Mouse (Mus musculus): Measurements from ENCODE around the gene Lrpprc.

The Lrpprc gene

GRCm38 (mm10) chr17:84716252-84716872 is 74.2 kb downstream of the Lrpprc start:
- intact Hi-C loops (cut with DNase I): no loop called here

DNA sequence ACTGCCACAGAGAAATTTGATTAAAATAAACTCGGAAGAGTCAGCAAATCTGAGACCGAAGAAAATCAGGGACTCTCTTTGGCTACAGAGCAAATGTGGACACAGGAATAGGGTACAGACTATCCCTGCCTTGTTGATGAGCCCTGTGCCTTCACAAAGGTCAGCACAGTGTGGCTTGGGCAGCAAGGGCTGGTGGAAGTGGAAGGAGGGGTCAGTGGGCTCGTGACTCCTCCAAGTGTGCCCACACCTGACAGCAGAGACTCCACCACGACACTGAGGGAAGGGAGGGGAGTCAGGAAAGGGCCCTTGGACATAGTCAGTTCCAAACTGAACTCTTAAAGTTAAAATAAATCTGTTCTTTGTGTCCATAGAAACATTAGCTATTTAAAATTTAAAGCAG is 75.7 kb downstream of the Lrpprc start:
- intact Hi-C loops (cut with DNase I): no loop called here

DNA sequence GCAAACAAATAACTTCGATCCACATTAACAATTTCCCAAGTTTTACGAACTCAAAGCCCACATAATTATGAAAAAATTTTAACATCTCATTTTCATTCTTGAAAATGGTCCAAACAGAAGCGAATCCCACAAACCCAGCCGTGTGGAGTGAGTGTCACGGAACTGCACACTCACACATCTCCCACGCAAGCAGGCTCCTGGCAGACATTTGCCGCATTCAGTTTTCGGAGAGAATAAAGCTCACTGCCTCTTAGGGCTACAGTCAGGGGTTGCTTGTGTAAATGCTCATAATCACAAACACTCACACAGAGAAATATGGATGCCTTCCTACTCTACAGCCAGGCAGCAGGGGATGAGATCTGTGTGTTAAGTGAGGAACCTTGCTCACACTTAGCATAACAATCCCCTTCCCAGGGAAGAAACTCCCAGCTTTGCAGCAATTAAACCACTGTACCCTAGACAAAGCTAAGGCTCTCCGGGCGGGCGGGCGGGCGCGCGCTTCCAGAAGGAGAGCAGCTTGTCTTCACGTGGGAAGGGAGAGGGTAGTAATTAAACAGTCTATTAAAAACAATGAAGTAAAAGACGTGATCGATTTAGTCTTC is 76.9 kb downstream of the Lrpprc start:
- intact Hi-C loops (cut with DNase I): no loop called here

DNA sequence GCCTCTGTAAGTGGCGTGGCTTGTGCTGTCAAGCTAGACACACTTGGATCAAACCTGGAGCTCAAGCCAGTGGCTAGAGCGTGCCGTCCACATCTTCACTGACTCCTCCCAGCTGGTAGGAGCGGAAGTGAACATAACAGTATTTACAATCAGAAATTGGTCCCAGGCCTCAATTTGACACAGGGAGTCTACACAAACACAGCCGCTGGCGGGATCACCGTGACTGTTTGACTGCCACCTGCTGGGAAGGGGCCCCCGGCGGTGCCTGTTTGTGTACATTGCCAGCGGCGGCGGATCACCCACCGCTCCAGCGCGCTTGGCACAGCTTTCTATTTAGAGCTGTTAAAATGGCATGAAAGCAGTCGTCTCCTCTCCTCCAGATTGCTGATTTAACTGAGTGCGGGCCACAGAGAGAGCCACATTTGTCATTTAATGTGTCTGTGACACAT is 81.2 kb downstream of the Lrpprc start:
- intact Hi-C loops (cut with DNase I): no loop called here

DNA sequence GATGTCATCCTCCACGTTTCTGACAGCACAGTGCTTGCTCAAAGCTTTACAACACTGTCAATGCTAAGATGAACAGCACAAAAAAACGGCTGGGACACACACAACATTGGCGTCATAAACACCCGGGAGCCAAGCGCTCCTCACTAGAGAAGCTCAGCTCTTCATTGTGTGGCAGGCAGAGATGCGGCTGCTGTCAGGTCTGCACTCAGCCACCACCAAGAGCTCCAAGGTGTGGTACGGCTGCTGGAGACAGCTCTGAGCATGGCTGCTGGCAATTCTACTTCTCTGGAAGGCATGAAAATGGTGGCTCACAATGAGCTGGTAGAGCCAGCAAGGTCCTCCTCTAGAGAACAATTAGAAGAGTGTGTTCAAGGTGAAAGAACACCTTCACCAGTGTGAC is 81.8 kb downstream of the Lrpprc start:
- intact Hi-C loops (cut with DNase I): no loop called here

DNA sequence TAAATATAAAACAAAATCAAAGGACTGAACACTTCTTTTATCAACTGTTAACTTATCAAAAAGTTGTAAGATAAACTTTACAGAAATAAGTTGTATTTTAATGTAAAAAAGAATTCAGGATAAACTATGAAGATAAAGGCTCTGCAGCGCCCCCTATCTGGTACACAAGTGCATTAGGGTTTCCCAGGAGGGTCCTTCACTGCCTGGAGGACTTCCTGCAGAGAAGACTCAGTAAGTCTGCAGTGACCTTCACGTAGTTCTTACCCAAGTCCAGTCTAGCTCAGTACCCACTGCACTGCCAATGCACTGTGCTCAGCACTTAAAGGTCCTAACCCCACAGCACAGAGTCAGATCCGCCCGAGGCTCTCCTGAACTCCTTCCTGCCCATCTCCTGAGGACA is 83.2 kb downstream of the Lrpprc start:
- intact Hi-C loops (cut with DNase I): no loop called here

DNA sequence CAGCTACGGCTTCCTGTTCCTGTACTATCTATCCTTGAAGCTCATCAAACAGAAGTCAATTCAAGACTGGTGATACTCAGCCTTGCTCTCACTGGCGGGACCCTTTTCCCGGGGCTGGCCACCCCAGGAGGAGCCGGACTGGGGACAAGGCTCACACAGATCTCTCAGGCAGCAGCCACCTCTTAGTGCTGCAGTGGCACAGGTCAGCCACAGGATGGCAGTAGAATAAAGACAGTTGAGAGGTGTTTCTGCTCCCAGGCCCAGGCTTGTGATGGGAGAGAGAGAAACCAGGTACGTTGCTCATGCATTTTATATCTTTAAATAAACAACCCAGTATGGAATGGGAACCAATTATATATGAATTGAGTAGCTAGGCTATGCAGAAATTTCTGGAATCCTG is 91.9 kb downstream of the Lrpprc start:
- intact Hi-C loops (cut with DNase I): no loop called here

GRCm38 (mm10) chr17:84696537-84696936 is 94.1 kb downstream of the Lrpprc start:
- intact Hi-C loops (cut with DNase I): no loop called here

GRCm38 (mm10) chr17:84693741-84694140 is 96.8 kb downstream of the Lrpprc start:
- intact Hi-C loops (cut with DNase I): no loop called here

DNA sequence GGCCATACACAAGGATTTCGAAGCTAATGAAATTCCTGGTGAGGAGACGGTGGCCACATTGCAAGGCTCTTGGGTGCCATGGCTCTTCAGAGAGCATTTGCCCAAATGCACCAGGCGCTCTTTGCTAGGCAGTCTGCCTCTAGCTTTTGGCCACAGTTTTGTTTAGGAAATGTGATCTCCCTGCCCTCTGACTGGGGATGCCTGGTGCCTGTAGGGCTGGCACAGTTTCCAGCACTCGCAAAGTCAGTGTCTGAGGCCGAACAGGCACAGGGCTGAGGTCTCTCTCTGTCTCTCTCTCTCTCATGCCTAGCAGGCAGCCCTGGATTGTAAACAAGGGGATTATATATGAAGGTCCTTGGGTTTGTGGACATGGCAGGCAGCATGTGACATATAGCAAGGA is 100.5 kb downstream of the Lrpprc start:
- intact Hi-C loops (cut with DNase I): no loop called here

DNA sequence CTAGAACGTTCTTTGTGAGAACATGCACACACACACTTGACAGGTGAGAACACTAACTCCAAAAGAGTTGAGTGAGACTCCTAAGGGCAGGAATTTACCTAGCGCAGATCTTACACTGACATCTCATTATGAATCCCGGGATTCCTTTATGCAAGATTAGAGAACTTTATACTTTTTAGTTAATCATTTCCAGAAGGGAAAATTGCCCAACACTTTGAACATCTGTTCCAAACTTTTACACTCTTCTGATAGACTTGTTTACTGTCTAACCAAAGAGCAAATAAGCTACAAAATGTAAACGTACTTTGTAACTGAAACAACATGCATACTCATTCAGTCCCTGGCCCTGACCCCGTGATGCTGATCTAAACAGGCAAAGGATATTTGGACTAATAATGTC is 101.3 kb downstream of the Lrpprc start:
- intact Hi-C loops (cut with DNase I): no loop called here

DNA sequence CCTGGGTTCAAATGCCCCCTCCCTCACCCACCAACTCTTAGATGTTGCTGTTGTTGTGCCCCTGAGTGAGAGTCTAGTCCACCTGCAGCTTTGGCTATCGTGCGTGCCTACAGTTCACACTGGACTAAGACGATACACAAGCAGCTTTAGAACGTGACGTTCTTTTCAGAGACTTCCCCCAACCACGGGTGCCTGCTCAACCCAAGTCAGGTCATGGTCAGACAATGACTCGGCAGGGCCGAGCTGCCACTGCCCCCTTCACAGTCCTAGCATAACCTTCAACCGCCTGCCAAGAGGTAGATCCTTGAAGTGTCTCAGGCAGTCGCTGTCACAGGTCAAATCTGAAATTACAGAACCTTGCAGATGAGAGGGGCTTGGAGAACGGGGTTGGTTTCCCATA is 101.8 kb downstream of the Lrpprc start:
- intact Hi-C loops (cut with DNase I): no loop called here

DNA sequence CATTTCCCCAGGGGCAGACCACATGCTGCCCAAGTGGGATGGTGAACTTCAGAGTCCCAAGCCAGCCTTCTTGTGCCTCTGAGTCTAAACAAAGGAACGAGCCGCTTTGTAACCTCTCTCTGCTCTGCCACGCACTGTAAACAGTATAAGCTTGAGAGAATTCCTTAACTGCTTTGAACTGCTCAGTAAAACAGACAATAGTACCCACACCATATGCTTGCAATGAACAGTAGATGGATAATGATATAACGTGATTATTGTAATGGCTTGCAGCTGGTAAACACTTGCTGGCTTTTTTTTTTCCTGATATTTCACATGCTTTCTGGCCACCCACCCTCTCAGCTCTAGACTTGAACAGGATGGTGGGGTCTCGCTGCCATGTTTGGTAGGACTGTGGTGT is 102.6 kb downstream of the Lrpprc start:
- intact Hi-C loops (cut with DNase I): no loop called here

GRCm38 (mm10) chr17:84685286-84685685 is 105.3 kb downstream of the Lrpprc start:
- intact Hi-C loops (cut with DNase I): no loop called here

DNA sequence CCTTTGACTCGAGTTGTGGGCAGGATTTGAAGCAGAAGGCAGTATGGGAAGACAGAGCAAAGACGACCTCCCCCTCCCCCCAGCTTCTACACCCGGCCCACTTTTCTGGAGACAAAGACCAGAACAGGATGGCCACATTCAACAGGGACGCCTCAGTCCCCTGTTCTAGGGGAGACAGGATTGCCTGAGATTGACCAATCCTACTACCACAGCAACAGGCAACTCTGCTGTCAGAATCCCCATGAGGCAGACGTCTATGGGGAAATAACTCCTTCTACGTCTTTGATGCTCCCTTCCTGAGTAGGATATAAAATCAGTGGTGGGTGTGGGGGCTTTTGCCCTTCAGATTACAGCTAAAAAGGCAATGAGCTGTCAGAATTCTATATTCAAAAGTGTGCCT is 106.3 kb downstream of the Lrpprc start:
- intact Hi-C loops (cut with DNase I): no loop called here

DNA sequence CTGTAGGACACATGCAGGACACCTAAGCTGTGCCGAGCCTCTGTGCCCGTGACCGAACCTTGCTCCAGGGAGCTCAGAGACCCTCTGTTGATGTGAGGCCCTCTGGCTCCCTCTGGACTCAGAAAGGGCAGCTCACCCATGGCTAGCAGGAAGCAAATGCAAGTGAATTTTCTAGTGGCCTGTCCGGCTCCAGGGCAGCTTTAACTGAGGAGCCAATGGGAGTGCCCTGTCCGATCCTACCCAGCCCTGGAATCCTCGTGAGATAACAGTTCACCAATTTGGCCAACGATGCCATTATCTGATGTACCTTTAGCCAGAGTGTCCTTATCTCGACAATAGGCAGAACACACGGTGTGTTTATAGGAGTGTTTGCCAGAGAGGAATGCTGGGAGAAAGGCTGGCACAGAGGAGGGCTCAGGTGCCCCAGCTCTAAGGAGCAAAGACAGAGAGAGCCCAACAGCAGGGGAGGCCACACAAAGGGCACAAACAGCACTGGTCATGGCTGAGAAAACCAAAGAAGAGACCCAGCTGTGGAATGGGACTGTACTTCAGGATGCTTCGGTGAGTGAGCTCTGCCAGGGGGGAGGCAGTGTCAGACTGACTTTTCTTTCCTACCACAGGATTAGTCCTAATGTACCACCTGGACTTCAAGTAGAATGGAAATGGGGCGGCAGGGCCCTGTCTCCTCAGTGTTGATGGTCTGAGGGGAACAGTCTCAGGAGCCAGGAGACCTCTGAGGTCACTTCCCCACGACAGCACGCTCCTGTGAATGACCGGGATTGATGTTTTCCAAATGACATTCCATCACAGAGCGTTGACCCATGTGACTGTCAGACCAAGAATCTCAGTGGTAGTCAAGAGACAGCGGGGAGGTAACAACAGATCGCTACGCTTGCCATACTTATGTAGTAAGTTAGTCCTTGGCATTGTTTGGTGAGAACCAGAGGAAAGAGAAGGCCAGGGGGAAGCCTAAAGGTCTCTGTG is 107.6 kb downstream of the Lrpprc start, which contains the start of gene Abcg5:
TSS of gene Abcg5 (minus strand) at position 278 of the 984 bp plus-strand sequence.
- intact Hi-C loops (cut with DNase I): no loop called here

DNA sequence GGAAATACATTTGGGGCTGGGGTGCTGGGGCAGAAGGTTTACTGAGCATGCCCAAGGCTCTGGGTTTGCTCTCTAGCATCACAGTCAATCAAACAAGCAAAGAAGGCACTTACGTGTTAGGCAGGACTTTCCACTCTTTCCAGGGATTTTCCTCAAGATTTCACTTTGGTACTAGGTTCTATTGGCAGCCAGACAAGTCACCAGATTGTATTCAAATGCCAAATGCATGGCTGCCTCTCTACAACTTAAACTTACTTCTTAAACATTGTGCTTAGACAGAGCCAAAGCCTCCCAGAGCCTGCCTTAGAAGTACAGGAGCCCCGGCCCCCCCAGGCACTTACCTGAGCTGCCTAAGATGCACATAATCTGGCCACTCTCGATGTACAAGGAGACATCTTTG is 108.9 kb downstream of the Lrpprc start:
- intact Hi-C loops (cut with DNase I): no loop called here

- intact Hi-C loops (cut with DNase I): no loop called here
These were observed 113.0 kb downstream of the Lrpprc start for GRCm38 (mm10) chr17:84677595-84677994.

- intact Hi-C loops (cut with DNase I): no loop called here
These were observed 114.6 kb downstream of the Lrpprc start, which contains the start of gene Abcg8 for GRCm38 (mm10) chr17:84675951-84676366. TSS of gene Abcg8 (plus strand) at chr17:84676302.

- intact Hi-C loops (cut with DNase I): no loop called here
These were observed 115.4 kb downstream of the Lrpprc start for GRCm38 (mm10) chr17:84675204-84675603.

DNA sequence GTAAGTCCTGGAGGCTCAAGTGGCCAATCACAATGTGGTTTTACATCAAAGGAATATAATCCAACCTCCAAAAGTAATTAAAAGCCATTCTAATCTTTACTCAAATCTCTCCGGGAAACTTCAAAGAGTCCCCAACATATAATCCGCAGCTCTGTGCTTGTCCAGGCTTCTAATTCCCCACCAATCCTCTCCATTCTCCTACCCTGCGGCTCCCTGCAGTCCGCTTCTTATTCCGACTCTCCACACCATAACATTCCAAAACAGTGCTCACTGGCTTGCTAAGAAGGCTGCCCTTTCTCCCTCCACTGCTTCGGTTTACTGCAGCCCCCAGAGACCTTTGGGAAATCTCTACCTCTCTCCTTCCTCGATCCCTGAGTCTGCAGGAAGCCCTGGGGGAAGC is 116.5 kb downstream of the Lrpprc start:
- intact Hi-C loops (cut with DNase I): no loop called here

Measured in adrenal gland (tissue).